Mouse (Mus musculus): ENCODE measurements around the gene Ggt5. TPM values are rescaled to one million over a fixed set of nuclear protein-coding genes. Genes with fewer than 3 reads are reported as not detected.
A peak's percentile ranks its signal among the peaks of the same experiment; 100 is the strongest.

Ggt5 gene
- total and polyA plus RNA-seq, 2 experiments from 2014 or later, result 2.6 to 4.3 TPM

GRCm38 (mm10) chr10:75642436-75642835, 53.3 kb downstream of the Ggt5 start:
- Histone ChIP-seq H3K4me2 (ENCODE audit: low read depth) (no peak overlapping the region), H3K9me3 (ENCODE audit: low read length) (no peaks in the 10 kb centered on the region), H3K4me1 (ENCODE audit: insufficient read depth) (0 out of 2 replicates have a peak, but pooled peaks cover 6% of the 10 kb centered on the region), H3K9ac (no peak overlapping the region), H3K27ac (ENCODE audit: low read depth, low read length) (no peak overlapping the region), H3K27me3 (ENCODE audit: insufficient read depth, low read length) (no peaks in the 10 kb centered on the region), H3K4me3 (ENCODE audit: low read depth, low read length) (no peak overlapping the region), H3K36me3 (ENCODE audit: insufficient read depth) (peaks cover 17% of the 10 kb centered on the region)
- 84% methylated on average over 9 of the region's 9 CpGs for WGBS
- no peak for DNase-seq
- TF ChIP-seq CTCF (IDR thresholded peaks at IDR 0.05; ENCODE audit: low read depth), result no peak
- ATAC-seq, result no peak

GRCm38 (mm10) chr10:75642891-75643290, 53.8 kb downstream of the Ggt5 start:
- no peak for TF ChIP-seq CTCF (IDR thresholded peaks at IDR 0.05; ENCODE audit: low read depth)
- no peaks in the 10 kb centered on the region for H3K27me3 ChIP-seq (ENCODE audit: insufficient read depth, low read length)
- H3K4me3 ChIP-seq (ENCODE audit: low read depth, low read length), result no peak overlapping the region
- 0 out of 2 replicates have a peak, but pooled peaks cover 6% of the 10 kb centered on the region for H3K4me1 ChIP-seq (ENCODE audit: insufficient read depth)
- H3K9ac ChIP-seq, result no peak overlapping the region
- 92% methylated on average over 2 of the region's 2 CpGs for WGBS
- DNase-seq (no peak), ATAC-seq (no peak)
- H3K27ac ChIP-seq (ENCODE audit: low read depth, low read length), result no peak overlapping the region
- peaks cover 21% of the 10 kb centered on the region for H3K36me3 ChIP-seq (ENCODE audit: insufficient read depth)
- H3K9me3 ChIP-seq (ENCODE audit: low read length), result no peaks in the 10 kb centered on the region
- no peak overlapping the region for H3K4me2 ChIP-seq (ENCODE audit: low read depth)

DNA sequence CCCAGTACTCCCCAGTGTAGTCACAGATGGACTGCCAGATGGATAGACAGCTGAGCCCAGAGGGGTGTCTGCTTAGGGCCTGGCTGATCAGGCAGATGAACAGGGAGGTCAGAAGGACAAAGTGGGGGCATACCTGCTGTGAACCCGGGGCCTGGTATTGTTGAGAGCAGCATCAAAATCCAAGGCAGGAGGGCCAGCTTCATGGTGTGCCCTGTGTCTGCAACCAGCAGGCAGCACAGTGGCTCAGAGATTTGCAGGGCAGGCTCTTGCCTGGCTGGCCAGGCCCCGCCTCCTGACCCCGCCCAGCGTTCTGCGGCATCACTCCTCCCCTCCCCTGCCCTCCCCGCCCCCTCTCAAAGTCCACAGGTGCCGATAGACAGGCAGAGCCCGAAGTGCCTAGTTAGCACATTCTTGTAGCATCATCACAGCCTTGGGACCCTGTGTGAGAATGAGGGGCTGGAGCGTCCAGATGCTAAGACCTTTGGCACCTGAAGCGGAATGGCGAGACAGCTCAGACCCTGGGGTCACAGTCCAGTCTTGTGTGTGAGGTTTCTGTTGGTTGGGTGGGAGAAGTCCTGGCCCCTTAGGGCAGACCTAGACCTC, 54.7 kb downstream of the Ggt5 start, which contains the start of gene Susd2:
Gene Susd2, minus strand, starts transcription at position 268 of the 603 bp plus-strand sequence.
- H3K4me1 ChIP-seq (ENCODE audit: insufficient read depth), result 0 out of 2 replicates have a peak, but pooled peaks cover 6% of the 10 kb centered on the region
- H3K36me3 ChIP-seq (ENCODE audit: insufficient read depth), result peaks cover 30% of the 10 kb centered on the region
- H3K9ac ChIP-seq, result no peak within 1 kb of the TSS
- H3K9me3 ChIP-seq (ENCODE audit: low read length), result no peaks in the 10 kb centered on the region
- TF ChIP-seq CTCF (IDR thresholded peaks at IDR 0.05; ENCODE audit: low read depth), result no peak
- H3K4me2 ChIP-seq (ENCODE audit: low read depth), result no peak within 1 kb of the TSS
- 11% methylated on average over 11 of the region's 11 CpGs for WGBS
- DNase-seq (no peak), ATAC-seq (peak; percentile 21; the same call in 1 of the 2 replicates)
- H3K27me3 ChIP-seq (ENCODE audit: insufficient read depth, low read length), result no peaks in the 10 kb centered on the region
- H3K4me3 ChIP-seq (ENCODE audit: low read depth, low read length), result no peak within 1 kb of the TSS
- no peak within 1 kb of the TSS for H3K27ac ChIP-seq (ENCODE audit: low read depth, low read length)

- ATAC-seq (no peak), DNase-seq (no peak)
- H3K27ac ChIP-seq (ENCODE audit: low read depth, low read length), result no peak overlapping the region
- no peak overlapping the region for H3K4me2 ChIP-seq (ENCODE audit: low read depth)
- H3K4me1 ChIP-seq (ENCODE audit: insufficient read depth), result 0 out of 2 replicates have a peak, but pooled peaks cover 6% of the 10 kb centered on the region
- no peaks in the 10 kb centered on the region for H3K9me3 ChIP-seq (ENCODE audit: low read length)
- H3K36me3 ChIP-seq (ENCODE audit: insufficient read depth), result peaks cover 48% of the 10 kb centered on the region
- WGBS, result 91% methylated on average over 8 of the region's 8 CpGs
- TF ChIP-seq CTCF (IDR thresholded peaks at IDR 0.05; ENCODE audit: low read depth), result no peak
- H3K4me3 ChIP-seq (ENCODE audit: low read depth, low read length), result no peak overlapping the region
- no peak overlapping the region for H3K9ac ChIP-seq
- no peaks in the 10 kb centered on the region for H3K27me3 ChIP-seq (ENCODE audit: insufficient read depth, low read length)
Observed at GRCm38 (mm10) chr10:75645616-75646015, 56.5 kb downstream of the Ggt5 start.

- ATAC-seq, result no peak
- Histone ChIP-seq H3K4me1 (ENCODE audit: insufficient read depth) (0 out of 2 replicates have a peak, but pooled peaks cover 6% of the 10 kb centered on the region), H3K27ac (ENCODE audit: low read depth, low read length) (no peak overlapping the region), H3K4me2 (ENCODE audit: low read depth) (no peak overlapping the region), H3K9me3 (ENCODE audit: low read length) (no peaks in the 10 kb centered on the region), H3K27me3 (ENCODE audit: insufficient read depth, low read length) (no peaks in the 10 kb centered on the region), H3K9ac (no peak overlapping the region), H3K36me3 (ENCODE audit: insufficient read depth) (peaks cover 54% of the 10 kb centered on the region), H3K4me3 (ENCODE audit: low read depth, low read length) (no peak overlapping the region)
- no peak for TF ChIP-seq CTCF (IDR thresholded peaks at IDR 0.05; ENCODE audit: low read depth)
- WGBS, result 86% methylated on average over 6 of the region's 6 CpGs
- no peak for DNase-seq
Observed at GRCm38 (mm10) chr10:75646406-75646805, 57.3 kb downstream of the Ggt5 start.

GRCm38 (mm10) chr10:75647362-75647761, 58.2 kb downstream of the Ggt5 start:
- no peak overlapping the region for H3K9ac ChIP-seq
- TF ChIP-seq CTCF (IDR thresholded peaks at IDR 0.05; ENCODE audit: low read depth), result no peak
- 61% methylated on average over 3 of the region's 3 CpGs for WGBS
- DNase-seq, result peak; percentile 46
- ATAC-seq, result peak; percentile 47
- H3K4me2 ChIP-seq (ENCODE audit: low read depth), result no peak overlapping the region
- peaks cover 64% of the 10 kb centered on the region for H3K36me3 ChIP-seq (ENCODE audit: insufficient read depth)
- no peak overlapping the region for H3K27ac ChIP-seq (ENCODE audit: low read depth, low read length)
- H3K4me1 ChIP-seq (ENCODE audit: insufficient read depth), result 0 out of 2 replicates have a peak, but pooled peaks cover 6% of the 10 kb centered on the region
- no peaks in the 10 kb centered on the region for H3K9me3 ChIP-seq (ENCODE audit: low read length)
- H3K27me3 ChIP-seq (ENCODE audit: insufficient read depth, low read length), result no peaks in the 10 kb centered on the region
- no peak overlapping the region for H3K4me3 ChIP-seq (ENCODE audit: low read depth, low read length)

DNA sequence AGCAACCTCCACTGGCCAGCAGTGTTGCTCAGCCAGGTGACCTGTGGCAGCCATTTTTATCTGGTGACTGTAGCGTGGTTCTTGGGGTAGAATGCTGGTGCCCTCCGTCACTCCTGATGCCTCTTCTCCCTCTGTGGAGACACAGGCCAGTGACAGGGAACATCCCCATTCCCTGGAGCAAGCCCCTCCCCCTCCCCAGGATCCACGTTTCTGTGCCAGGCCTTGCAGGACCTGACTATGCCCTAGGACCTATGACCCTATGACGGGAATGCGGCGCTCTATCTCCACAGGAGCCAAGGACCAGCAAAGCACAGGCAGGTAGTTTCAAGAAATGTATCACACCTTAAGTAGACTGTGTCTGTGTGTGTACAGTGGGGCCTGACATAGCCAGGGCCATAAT, 59.0 kb downstream of the Ggt5 start:
- 87% methylated on average over 6 of the region's 6 CpGs for WGBS
- H3K4me1 ChIP-seq (ENCODE audit: insufficient read depth), result 0 out of 2 replicates have a peak, but pooled peaks cover 6% of the 10 kb centered on the region
- TF ChIP-seq CTCF (IDR thresholded peaks at IDR 0.05; ENCODE audit: low read depth), result no peak
- H3K9me3 ChIP-seq (ENCODE audit: low read length), result no peaks in the 10 kb centered on the region
- no peak overlapping the region for H3K27ac ChIP-seq (ENCODE audit: low read depth, low read length)
- H3K27me3 ChIP-seq (ENCODE audit: insufficient read depth, low read length), result no peaks in the 10 kb centered on the region
- no peak overlapping the region for H3K4me3 ChIP-seq (ENCODE audit: low read depth, low read length)
- no peak overlapping the region for H3K9ac ChIP-seq
- DNase-seq, result no peak
- H3K4me2 ChIP-seq (ENCODE audit: low read depth), result no peak overlapping the region
- H3K36me3 ChIP-seq (ENCODE audit: insufficient read depth), result peaks cover 71% of the 10 kb centered on the region
- ATAC-seq, result no peak
